In genomic region chr12:102323392-102323791, GRCm38 (mm10) we compare ENCODE assay signal across 11 mouse cellular contexts. TPM values are rescaled to one million over a fixed set of nuclear protein-coding genes. Genes with fewer than 3 reads are reported as not detected.
DNase-seq lines count a peak whose midpoint lies in the region; ATAC-seq and TF ChIP-seq lines count a peak whose summit lies in the region.
"Had no signal": no experiment of that assay in that cellular context is flagged by ENCODE, and none has a peak within 500 bp of the region (broad histone marks: within the 10 kb centered on the region; RNA-seq: fewer than 3 reads in every experiment).

No protein-coding gene starts in this region.

- no peak overlapping the region for H3K4me2 ChIP-seq in heart, embryonic 15.5 days
- no peak overlapping the region for H3K4me2 ChIP-seq in stomach, postnatal 0 days (replicated peaks; ENCODE audit: low read depth)

- peak; percentile 54 for DNase-seq in testis, postnatal 10 days (ENCODE audit: low spot score)
- DNase-seq in testis, postnatal 14 days (ENCODE audit: low spot score): no peak
- DNase-seq in kidney, postnatal 14 days: peak; percentile 69
- no peak for DNase-seq in stomach, postnatal 0 days (ENCODE audit: low spot score)
- no peak for DNase-seq in ovary, postnatal 14 days (ENCODE audit: low spot score)
- no peak for DNase-seq in thymus, postnatal 4 days
- DNase-seq: adrenal gland, postnatal 36 days; liver; retina, postnatal 1 day had no signal

- no peak for TF ChIP-seq EP300 in stomach, postnatal 0 days (optimal IDR thresholded peaks at IDR 0.05)

- H3K4me1 ChIP-seq in heart, embryonic 15.5 days (replicated peaks): peaks cover 45% of the 10 kb centered on the region
- no peaks in the 10 kb centered on the region for H3K4me1 ChIP-seq in stomach, postnatal 0 days (replicated peaks; ENCODE audit: control insufficient read depth, insufficient read depth)

- no peak for TF ChIP-seq CTCF in stomach, postnatal 0 days (IDR thresholded peaks at IDR 0.05; ENCODE audit: low read depth)

- H3K27ac ChIP-seq in heart, embryonic 15.5 days: peak overlapping the region; percentile 72
- peak overlapping the region; percentile 61; the same call in 1 of the 2 replicates for H3K27ac ChIP-seq in stomach, postnatal 0 days (replicated peaks)

- 77% methylated on average over 2 of the region's 2 CpGs for WGBS in heart, embryonic 15.5 days
- WGBS in stomach, postnatal 0 days: 75% methylated on average over 2 of the region's 2 CpGs

- H3K9ac ChIP-seq in heart, embryonic 15.5 days: no peak overlapping the region
- no peak overlapping the region for H3K9ac ChIP-seq in stomach, postnatal 0 days (ENCODE audit: low read length)

- H3K36me3 ChIP-seq in heart, embryonic 15.5 days: 0 out of 2 replicates have a peak, but pooled peaks cover 4% of the 10 kb centered on the region
- no peaks in the 10 kb centered on the region; the same call in 1 of the 2 replicates for H3K36me3 ChIP-seq in stomach, postnatal 0 days (ENCODE audit: control insufficient read depth, insufficient read depth, low read length)

- no peak for ATAC-seq in heart, embryonic 15.5 days (replicated peaks; ENCODE audit: insufficient number of reproducible peaks, insufficient read depth, low FRiP score, low read depth)
- ATAC-seq in stomach, postnatal 0 days (ENCODE audit: low FRiP score, low TSS enrichment): no peak
- ATAC-seq: midbrain, embryonic 16.5 days had no signal

- no peak overlapping the region for H3K4me3 ChIP-seq in heart, embryonic 15.5 days
- H3K4me3 ChIP-seq in stomach, postnatal 0 days (ENCODE audit: low read depth, low read length): no peak overlapping the region

- H3K9me3 ChIP-seq in heart, embryonic 15.5 days (replicated peaks): no peaks in the 10 kb centered on the region
- no peaks in the 10 kb centered on the region for H3K9me3 ChIP-seq in stomach, postnatal 0 days (ENCODE audit: control insufficient read depth, low read length)

- H3K27me3 ChIP-seq in heart, embryonic 15.5 days: no peaks in the 10 kb centered on the region
- H3K27me3 ChIP-seq in stomach, postnatal 0 days (ENCODE audit: control insufficient read depth, insufficient read depth, low read length): no peaks in the 10 kb centered on the region

RNA-seq across cellular contexts. Expression of gene Rin3, which starts 40.5 kb away (rescaled TPM):
- 9.0 and 11.2 TPM in 2 replicates for polyA plus RNA-seq in heart, embryonic 15.5 days (2015; fragmentation: Nextera tagmentation; extraction: Ambion mirVana)
- 2.9 and 3.0 TPM in 2 replicates for polyA plus RNA-seq in stomach, postnatal 0 days (2015; fragmentation: Nextera tagmentation; extraction: Ambion mirVana)

Comparison
In these comparisons a context has a peak if more than half of its experiments do, and no peak if none do; other contexts are left out.
1. DNase-seq: peak in testis, postnatal 10 days (single experiment) and kidney, postnatal 14 days (single experiment); none in testis, postnatal 14 days (single experiment), stomach, postnatal 0 days (single experiment), ovary, postnatal 14 days (single experiment) and thymus, postnatal 4 days (single experiment).